Mouse (Mus musculus): ENCODE measurements around the gene Plaa. TPM values are rescaled to one million over a fixed set of nuclear protein-coding genes. Genes with fewer than 3 reads are reported as not detected.
A peak's percentile ranks its signal among the peaks of the same experiment; 100 is the strongest.
"Not testable (repeated sequence)": the region's sequence is repeated elsewhere in the genome, so short reads cannot be mapped to it uniquely, and the experiment has no call there.

Plaa gene
- polyA plus RNA-seq (2016; fragmentation: Nextera tagmentation; extraction: Ambion mirVana) = 92.6 and 95.1 TPM in 2 replicates

DNA sequence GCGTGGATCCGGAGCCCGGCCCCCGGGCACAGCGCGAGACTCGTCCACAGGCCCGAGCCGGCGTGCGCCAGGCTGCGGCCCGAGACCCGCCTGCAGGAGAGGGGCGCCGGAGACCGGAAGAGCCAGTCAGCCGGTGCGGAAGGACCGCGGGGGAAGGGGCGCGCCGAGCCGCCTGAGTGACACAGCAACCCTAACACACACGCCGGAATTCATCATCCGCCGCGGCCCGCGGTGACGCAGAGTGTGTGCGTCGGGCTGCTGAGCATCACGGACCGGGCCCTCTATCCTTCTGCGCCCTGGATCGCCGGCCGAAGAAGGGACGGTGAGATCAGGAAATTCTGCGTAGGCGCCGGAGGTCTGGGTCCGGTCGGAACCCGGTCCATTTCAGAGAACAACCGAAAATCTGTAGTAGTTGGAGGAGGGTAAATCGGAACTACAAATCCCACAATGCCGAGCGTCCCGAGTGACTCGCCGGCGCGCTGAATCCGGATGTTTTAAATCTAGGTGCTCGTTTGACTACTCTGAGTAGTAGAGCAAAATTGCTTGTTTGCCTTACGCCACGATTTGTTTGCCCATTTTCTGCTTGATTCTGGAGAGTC, at the start of gene Plaa:
Plaa (minus strand) TSS at position 214 of the 599 bp plus-strand sequence.
- WGBS = under 1% methylated on average over 61 of the region's 61 CpGs
- no peaks in the 10 kb centered on the region for H3K27me3 ChIP-seq (ENCODE audit: low read depth, poor library complexity, severe bottlenecking)

GRCm38 (mm10) chr4:94650426-94651175, 47.6 kb upstream of the Plaa start:
- H3K27ac ChIP-seq (replicated peaks); H3K4me3 ChIP-seq; H3K4me1 ChIP-seq; H3K9me3 ChIP-seq (replicated peaks); DNase-seq (ENCODE audit: low spot score); H3K27me3 ChIP-seq (ENCODE audit: low read depth, poor library complexity, severe bottlenecking): not testable (repeated sequence)
- 91% methylated on average over 5 of the region's 5 CpGs for WGBS
- H3K36me3 ChIP-seq = peaks cover 29% of the 10 kb centered on the region

More for the DNA sequence above, at the start of gene Plaa:
- Histone ChIP-seq H3K9me3 (replicated peaks) (no peaks in the 10 kb centered on the region), H3K27ac (replicated peaks) (peak within 1 kb of the TSS; percentile 96), H3K4me1 (peaks cover 25% of the 10 kb centered on the region), H3K4me3 (peak within 1 kb of the TSS; percentile 97), H3K36me3 (no peaks in the 10 kb centered on the region)
- DNase-seq (ENCODE audit: low spot score) = peak; percentile 92

DNA sequence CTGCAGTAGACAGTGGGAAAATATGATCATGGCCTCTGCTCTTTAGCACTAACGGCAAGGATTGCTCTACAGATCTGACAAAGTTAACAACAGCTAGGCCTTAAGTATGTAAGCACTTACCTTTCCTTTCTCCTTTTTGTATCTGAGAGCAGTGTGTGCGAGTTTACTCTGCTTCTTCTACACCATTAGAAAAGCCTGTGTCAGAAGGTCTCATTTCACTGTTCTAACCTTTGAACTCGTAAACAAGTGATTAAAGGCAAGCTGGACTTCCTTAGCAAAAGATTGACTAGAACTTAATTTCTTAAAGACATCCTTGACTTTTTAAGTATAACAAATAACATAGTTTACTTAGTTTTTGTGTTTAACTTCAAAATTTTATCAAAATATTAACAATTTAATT, 46.9 kb upstream of the Plaa start, which contains the start of gene Lrrc19:
Lrrc19 (minus strand) TSS at position 225 of the 400 bp plus-strand sequence.
- H3K9me3 ChIP-seq (replicated peaks) = no peaks in the 10 kb centered on the region
- no peak for DNase-seq (ENCODE audit: low spot score)
- 86% methylated on average over 3 of the region's 3 CpGs for WGBS
- H3K27ac ChIP-seq (replicated peaks) = no peak within 1 kb of the TSS
- H3K27me3 ChIP-seq (ENCODE audit: low read depth, poor library complexity, severe bottlenecking) = no peaks in the 10 kb centered on the region
- H3K4me1 ChIP-seq = no peaks in the 10 kb centered on the region
- H3K4me3 ChIP-seq = no peak within 1 kb of the TSS
- peaks cover 27% of the 10 kb centered on the region for H3K36me3 ChIP-seq

DNA sequence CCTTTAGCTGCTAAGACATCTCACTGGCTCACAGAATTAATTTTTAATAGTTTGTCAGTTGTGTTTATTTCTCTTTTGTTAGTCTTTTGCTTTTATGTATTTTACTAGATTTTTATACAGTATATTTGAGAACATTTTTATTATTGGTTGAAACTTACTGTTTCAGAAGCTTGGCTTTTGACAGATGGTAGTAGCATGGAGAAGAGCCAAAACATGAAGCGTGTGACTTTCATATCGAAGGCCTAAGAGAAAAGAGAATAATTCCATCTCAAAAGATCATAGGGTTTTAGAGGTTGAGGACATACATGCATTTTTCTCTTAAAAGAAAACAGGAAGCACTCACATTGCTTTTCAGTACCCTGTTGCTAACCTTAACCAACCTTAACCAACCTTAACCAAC, 40.1 kb upstream of the Plaa start:
- no peaks in the 10 kb centered on the region for H3K9me3 ChIP-seq (replicated peaks)
- no peaks in the 10 kb centered on the region for H3K27me3 ChIP-seq (ENCODE audit: low read depth, poor library complexity, severe bottlenecking)
- no peak overlapping the region for H3K27ac ChIP-seq (replicated peaks)
- 90% methylated on average over 2 of the region's 2 CpGs for WGBS
- H3K4me1 ChIP-seq = no peaks in the 10 kb centered on the region
- H3K4me3 ChIP-seq = no peak overlapping the region
- H3K36me3 ChIP-seq = peaks cover 37% of the 10 kb centered on the region
- DNase-seq (ENCODE audit: low spot score) = no peak

GRCm38 (mm10) chr4:94620077-94620476, 17.0 kb upstream of the Plaa start:
- Histone ChIP-seq H3K36me3 (peaks cover 38% of the 10 kb centered on the region), H3K4me3 (no peak overlapping the region), H3K9me3 (replicated peaks) (no peaks in the 10 kb centered on the region), H3K27me3 (ENCODE audit: low read depth, poor library complexity, severe bottlenecking) (no peaks in the 10 kb centered on the region), H3K4me1 (peaks cover 19% of the 10 kb centered on the region), H3K27ac (replicated peaks) (no peak overlapping the region)
- WGBS = 91% methylated on average over 2 of the region's 2 CpGs
- DNase-seq (ENCODE audit: low spot score) = no peak

- Histone ChIP-seq H3K27me3 (ENCODE audit: low read depth, poor library complexity, severe bottlenecking) (no peaks in the 10 kb centered on the region), H3K27ac (replicated peaks) (peak overlapping the region; percentile 91), H3K36me3 (peaks cover 4% of the 10 kb centered on the region; the same call in 1 of the 2 replicates), H3K9me3 (replicated peaks) (no peaks in the 10 kb centered on the region), H3K4me3 (peak overlapping the region; percentile 74), H3K4me1 (peaks cover 24% of the 10 kb centered on the region)
- DNase-seq (ENCODE audit: low spot score) = no peak
- WGBS = under 1% methylated on average over 18 of the region's 18 CpGs
Observed at GRCm38 (mm10) chr4:94614627-94615006, 11.6 kb upstream of the Plaa start.

- 2% methylated on average over 29 of the region's 29 CpGs for WGBS
- Histone ChIP-seq H3K36me3 (peaks cover 4% of the 10 kb centered on the region; the same call in 1 of the 2 replicates), H3K4me1 (peaks cover 24% of the 10 kb centered on the region), H3K27me3 (ENCODE audit: low read depth, poor library complexity, severe bottlenecking) (no peaks in the 10 kb centered on the region), H3K4me3 (peak within 1 kb of the TSS; percentile 74), H3K9me3 (replicated peaks) (no peaks in the 10 kb centered on the region), H3K27ac (replicated peaks) (peak within 1 kb of the TSS; percentile 91)
- peak; percentile 97 for DNase-seq (ENCODE audit: low spot score)
Observed at GRCm38 (mm10) chr4:94613972-94614626, 11.1 kb upstream of the Plaa start, which contains the start of gene Ift74. TSS of gene Ift74 (plus strand) at chr4:94614491.

- Histone ChIP-seq H3K4me1 (peaks cover 8% of the 10 kb centered on the region), H3K27ac (replicated peaks) (no peak overlapping the region), H3K36me3 (no peaks in the 10 kb centered on the region), H3K4me3 (no peak overlapping the region), H3K9me3 (replicated peaks) (no peaks in the 10 kb centered on the region), H3K27me3 (ENCODE audit: low read depth, poor library complexity, severe bottlenecking) (no peaks in the 10 kb centered on the region)
- DNase-seq (ENCODE audit: low spot score) = no peak
- 73% methylated on average over 3 of the region's 3 CpGs for WGBS
Observed at GRCm38 (mm10) chr4:94610339-94610738, 7.3 kb upstream of the Plaa start.

DNA sequence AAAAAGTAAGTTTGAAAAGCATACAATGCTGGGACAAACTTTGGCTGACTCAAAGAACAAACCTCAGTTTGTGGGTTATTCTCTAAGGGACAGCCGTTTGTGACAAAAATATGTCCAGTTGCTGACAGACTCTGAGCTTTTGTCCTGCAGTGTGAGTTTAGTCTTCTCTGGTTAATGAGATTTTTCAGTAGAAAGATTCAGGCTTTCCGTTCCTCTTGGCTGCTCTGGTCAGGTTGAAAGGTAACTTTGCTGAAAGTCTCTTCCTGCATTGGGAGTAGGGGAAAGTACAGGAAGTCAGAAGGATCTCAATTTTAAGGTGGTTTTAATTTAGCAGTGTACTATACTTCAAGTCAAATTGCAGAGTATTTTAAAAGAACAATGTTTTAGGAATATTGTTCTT, 2.5 kb upstream of the Plaa start:
- 89% methylated on average over 2 of the region's 2 CpGs for WGBS
- H3K27me3 ChIP-seq (ENCODE audit: low read depth, poor library complexity, severe bottlenecking) = no peaks in the 10 kb centered on the region
- DNase-seq (ENCODE audit: low spot score) = no peak
- no peak overlapping the region for H3K4me3 ChIP-seq
- no peaks in the 10 kb centered on the region for H3K36me3 ChIP-seq
- H3K27ac ChIP-seq (replicated peaks) = no peak overlapping the region
- H3K4me1 ChIP-seq = peaks cover 23% of the 10 kb centered on the region
- no peaks in the 10 kb centered on the region for H3K9me3 ChIP-seq (replicated peaks)

DNA sequence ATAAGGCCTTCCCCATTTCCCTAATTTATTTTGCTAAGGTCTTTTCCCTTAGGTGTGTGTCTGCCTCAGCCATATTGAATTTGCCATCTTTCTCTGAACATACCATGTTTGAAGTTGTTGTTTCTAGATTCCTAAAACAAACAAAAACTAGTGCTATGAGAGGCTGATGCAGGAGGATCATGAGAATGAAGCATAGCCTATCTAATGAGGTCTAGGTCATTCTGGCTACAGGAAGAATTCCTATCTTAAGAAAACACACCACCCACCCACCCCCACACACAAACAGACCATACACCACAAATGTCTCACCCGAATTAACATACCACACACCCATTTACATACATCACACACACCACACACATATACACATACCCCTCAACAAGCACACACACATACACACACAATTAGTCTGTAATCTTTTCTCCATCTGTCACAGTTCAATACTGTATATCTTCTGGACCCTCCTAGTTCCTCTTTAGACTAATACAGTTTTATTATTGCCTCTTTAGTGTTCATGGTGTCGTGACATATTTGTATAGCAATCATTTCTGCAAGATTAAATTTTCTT, 1.5 kb upstream of the Plaa start:
- H3K27me3 ChIP-seq (ENCODE audit: low read depth, poor library complexity, severe bottlenecking) = no peaks in the 10 kb centered on the region
- WGBS = 86% methylated on average over 2 of the region's 2 CpGs
- no peaks in the 10 kb centered on the region for H3K36me3 ChIP-seq
- H3K4me1 ChIP-seq = peaks cover 25% of the 10 kb centered on the region
- H3K9me3 ChIP-seq (replicated peaks) = no peaks in the 10 kb centered on the region
- no peak overlapping the region for H3K27ac ChIP-seq (replicated peaks)
- peak overlapping the region; percentile 97; the same call in 1 of the 2 replicates for H3K4me3 ChIP-seq
- DNase-seq (ENCODE audit: low spot score) = no peak

- Histone ChIP-seq H3K36me3 (no peaks in the 10 kb centered on the region), H3K4me1 (peaks cover 25% of the 10 kb centered on the region), H3K27me3 (ENCODE audit: low read depth, poor library complexity, severe bottlenecking) (no peaks in the 10 kb centered on the region), H3K4me3 (peak overlapping the region; percentile 97), H3K9me3 (replicated peaks) (no peaks in the 10 kb centered on the region), H3K27ac (replicated peaks) (peak overlapping the region; percentile 96)
- WGBS = under 1% methylated on average over 33 of the region's 33 CpGs
- DNase-seq (ENCODE audit: low spot score) = no peak
Observed at GRCm38 (mm10) chr4:94602496-94603030, 481 bp downstream of the Plaa start.

- Histone ChIP-seq H3K4me1 (peaks cover 25% of the 10 kb centered on the region), H3K27ac (replicated peaks) (no peak overlapping the region), H3K36me3 (no peaks in the 10 kb centered on the region), H3K9me3 (replicated peaks) (no peaks in the 10 kb centered on the region), H3K4me3 (peak overlapping the region; percentile 97), H3K27me3 (ENCODE audit: low read depth, poor library complexity, severe bottlenecking) (no peaks in the 10 kb centered on the region)
- peak; percentile 15 for DNase-seq (ENCODE audit: low spot score)
- WGBS = 92% methylated on average over 4 of the region's 4 CpGs
Observed at GRCm38 (mm10) chr4:94601395-94601794, 1.6 kb downstream of the Plaa start.
